Mouse (Mus musculus) neural tube, embryonic 11.5 days (tissue): ENCODE measurements around the gene Gm11444. TPM values are rescaled to one million over a fixed set of nuclear protein-coding genes. Genes with fewer than 3 reads are reported as not detected.

ENCODE experiments used
- ATAC-seq: fragments of 200-750 bp; cut with Nextera tagmentation; 2 replicates; pipeline ENCODE4 v1.8.0; 2017; ENCODE audit warnings: moderate number of reproducible peaks, mild to moderate bottlenecking, moderate TSS enrichment, moderate library complexity; ENCODE audit not compliant: insufficient read depth, low FRiP score, low TSS enrichment
- DNase-seq: peaks from one replicate; pipeline ENCODE4 v3.0.0-alpha.2; 2015; ENCODE audit warnings: low spot score
- H3K27ac ChIP-seq: fragments of 300-500 bp; sonication (generic); 2 replicates; pipeline ENCODE4 v1.5.1; 2014; ENCODE audit warnings: low read depth, mild to moderate bottlenecking, low read length
- H3K27me3 ChIP-seq: fragments of 300-500 bp; sonication (generic); 2 replicates; pipeline ENCODE4 v1.6.1; 2014; ENCODE audit warnings: mild to moderate bottlenecking, low read length, mixed read lengths; ENCODE audit not compliant: control insufficient read depth, insufficient read depth
- H3K36me3 ChIP-seq: fragments of 300-500 bp; sonication (generic); 2 replicates; pipeline ENCODE4 v1.6.1; 2014; ENCODE audit warnings: mild to moderate bottlenecking, low read length, moderate library complexity, mixed read lengths; ENCODE audit not compliant: control insufficient read depth, insufficient read depth
- H3K4me1 ChIP-seq: fragments of 300-500 bp; sonication (generic); 2 replicates; pipeline ENCODE4 v1.6.1; 2014; ENCODE audit warnings: low read length, mixed read lengths; ENCODE audit not compliant: control insufficient read depth, insufficient read depth
- H3K4me2 ChIP-seq: fragments of 300-500 bp; sonication (generic); 2 replicates; pipeline ENCODE4 v1.6.1; 2014; ENCODE audit warnings: low read depth, mild to moderate bottlenecking, moderate library complexity
- H3K4me3 ChIP-seq: fragments of 300-500 bp; sonication (generic); 2 replicates; pipeline ENCODE4 v1.5.1; 2014; ENCODE audit warnings: low read depth, low read length
- H3K9ac ChIP-seq: fragments of 300-500 bp; sonication (generic); 2 replicates; pipeline ENCODE4 v1.6.1; 2014; ENCODE audit warnings: mild to moderate bottlenecking, low read length
- H3K9me3 ChIP-seq: fragments of 300-500 bp; sonication (generic); 2 replicates; pipeline ENCODE4 v1.6.1; 2016; ENCODE audit warnings: low read length; ENCODE audit not compliant: control insufficient read depth
- WGBS: fragments of 180-500 bp; shearing (Covaris S2); extraction: QIAGEN DNeasy Blood & Tissue Kit; methylation state at CpG from one replicate; pipeline ENCODE4 v1.1.7; 2014; 5-methylcytosine and 5-hydroxymethylcytosine counted together
- polyA plus RNA-seq: library from polyadenylated mRNA; unstranded; fragments of >200 nt; fragmentation: Nextera tagmentation; extraction: Ambion mirVana; gene quantifications from 2 replicates; pipeline ENCODE4 v1.2.1, GENCODE M21; 2014

Gene Gm11444
- polyA plus RNA-seq, 1 experiment from 2014 or later: not detected

GRCm38 (mm10) chr11:85799856-85800255 lies 50.3 kb downstream of the Gm11444 start:
- no peak overlapping the region for H3K27ac ChIP-seq
- no peaks in the 10 kb centered on the region for H3K4me1 ChIP-seq
- ATAC-seq: no peak
- H3K9me3 ChIP-seq: no peaks in the 10 kb centered on the region
- no peaks in the 10 kb centered on the region for H3K27me3 ChIP-seq
- WGBS: 67% methylated on average over 19 of the region's 19 CpGs
- H3K9ac ChIP-seq: no peak overlapping the region
- no peak overlapping the region for H3K4me2 ChIP-seq
- DNase-seq: no peak
- no peak overlapping the region for H3K4me3 ChIP-seq
- H3K36me3 ChIP-seq: no peaks in the 10 kb centered on the region

GRCm38 (mm10) chr11:85799456-85799855 lies 50.7 kb downstream of the Gm11444 start:
- ATAC-seq (no peak), DNase-seq (no peak)
- H3K4me3 ChIP-seq: no peak overlapping the region
- 83% methylated on average over 4 of the region's 4 CpGs for WGBS
- no peaks in the 10 kb centered on the region for H3K36me3 ChIP-seq
- H3K9me3 ChIP-seq: no peaks in the 10 kb centered on the region
- no peaks in the 10 kb centered on the region for H3K4me1 ChIP-seq
- no peak overlapping the region for H3K4me2 ChIP-seq
- H3K27me3 ChIP-seq: no peaks in the 10 kb centered on the region
- H3K9ac ChIP-seq: no peak overlapping the region
- H3K27ac ChIP-seq: no peak overlapping the region

Other genes with a start within 250 kb of the Gm11444 start
- gene Tbx2, start 17.8 kb downstream of the Gm11444 start, polyA plus RNA-seq: 4.0 and 4.7 TPM in 2 replicates
- gene Tbx4, start 36.1 kb upstream of the Gm11444 start, polyA plus RNA-seq: 0.20 and 0.24 TPM in 2 replicates